Mouse (Mus musculus) left cerebral cortex, postnatal 14 days (tissue): Measurements from ENCODE around the gene Homez. TPM values are rescaled to one million over a fixed set of nuclear protein-coding genes. Genes with fewer than 3 reads are reported as not detected.

Experiments used
- DNase-seq, 2 experiments: peaks; one replicate each; pipeline ENCODE4 v3.0.0; 2021 to 2022; ENCODE audit warnings: low spot score in 2 of 2, mixed read lengths in 1 of 2
- intact Hi-C: fragments of 180-260 bp; cut with DNase I; formaldehyde crosslinking; loops from one replicate; pipeline ENCODE4 v1.15.1; 2025
- total RNA-seq, 2 experiments: library from RNA; stranded (reverse); gene quantifications; 2 replicates each; pipeline ENCODE4 v1.2.3; 2021

Homez gene
- total RNA-seq, 2 experiments from 2014 or later, result 11.5 to 16.7 TPM

DNA sequence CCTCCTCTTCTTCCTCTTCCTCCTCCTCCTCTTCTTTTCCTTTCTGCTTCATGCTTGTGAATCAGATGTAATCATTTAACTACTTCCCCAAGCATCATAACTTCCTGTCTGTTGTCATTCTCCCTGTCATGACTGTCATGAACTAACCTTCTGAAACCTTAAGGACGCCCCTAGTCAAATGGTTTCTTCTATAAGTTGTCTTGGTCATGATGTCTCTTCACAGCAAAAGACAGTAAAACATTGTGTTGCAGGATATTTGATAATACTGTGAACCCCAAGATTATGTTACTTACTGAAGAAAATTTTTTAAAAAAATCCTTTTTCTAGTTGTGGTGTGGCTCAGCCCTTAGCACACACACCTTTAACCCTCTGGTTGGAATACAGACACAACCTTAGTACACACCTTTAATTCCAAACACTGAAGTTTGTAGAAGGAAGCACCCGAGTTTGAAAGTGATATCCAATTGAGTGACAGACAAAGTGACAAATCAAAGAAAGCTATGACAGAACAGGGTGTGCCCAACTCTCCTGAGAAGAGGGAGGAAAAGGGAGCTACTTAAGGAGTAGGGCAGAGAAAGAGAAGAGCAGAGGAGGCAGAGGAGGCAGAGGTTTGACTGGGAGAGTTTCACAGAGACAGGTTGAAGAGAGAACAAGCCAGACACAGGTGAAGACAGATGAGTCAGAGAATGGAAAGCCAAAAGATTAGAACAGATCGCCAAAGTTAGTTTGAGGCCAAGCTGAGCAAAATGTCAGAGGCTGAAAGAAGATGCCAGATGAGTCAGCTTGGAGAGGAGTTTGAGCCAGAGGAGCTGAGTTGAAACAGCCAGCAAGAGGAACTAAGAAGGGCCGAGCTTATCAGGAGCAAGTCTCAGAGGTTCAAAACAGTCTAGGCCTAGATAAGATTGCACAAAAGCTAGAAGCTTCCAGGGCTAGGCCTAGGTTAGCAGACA, 61.8 kb downstream of the Homez start:
- DNase-seq, result no peak
- intact Hi-C loops, result no loop called here

DNA sequence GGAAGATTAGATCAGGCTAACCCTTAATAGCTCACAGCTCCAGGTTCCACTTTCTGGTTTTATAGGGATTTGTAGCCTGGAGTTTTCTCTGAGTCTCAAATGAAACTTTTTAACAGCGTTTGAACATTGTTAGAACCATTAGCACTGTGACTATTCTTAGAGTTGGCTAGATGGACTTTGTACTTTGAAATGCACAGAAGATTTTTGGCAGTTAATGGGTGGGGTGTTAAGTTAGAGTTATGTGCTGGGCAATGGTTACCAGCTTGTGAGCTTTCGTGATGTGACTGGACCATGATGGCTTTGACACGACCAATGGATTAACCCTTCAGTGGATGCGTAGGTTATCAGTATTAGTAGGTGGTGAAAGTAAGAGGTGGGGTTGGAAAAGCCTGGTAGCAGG, 64.6 kb downstream of the Homez start:
- DNase-seq, result no peak
- intact Hi-C loops, result no loop called here

Other genes starting within 250 kb of the Homez start
- under 1 TPM in 1 of 2 experiments, not detected in 1; 0.30 TPM for gene Psmb11, start 249.5 kb downstream of the Homez start, total RNA-seq
- gene Gm17606, start 230.0 kb downstream of the Homez start, total RNA-seq, result not detected
- gene Cdh24, start 229.6 kb downstream of the Homez start, total RNA-seq, result 10 to 100 TPM; 10.5 to 12.2 TPM
- 10 to 100 TPM; 23.4 to 23.8 TPM for gene 1700123O20Rik, start 184.7 kb downstream of the Homez start, total RNA-seq
- 100 to 1,000 TPM; 183 to 184 TPM for gene Acin1, start 184.0 kb downstream of the Homez start, total RNA-seq
- not detected for gene Gm29776, start 172.1 kb downstream of the Homez start, total RNA-seq
- gene Cebpe, start 158.8 kb downstream of the Homez start, total RNA-seq, result not detected
- gene Slc7a8, start 89.0 kb downstream of the Homez start, total RNA-seq, result 10 to 100 TPM; 68.7 to 70.6 TPM
- gene Rnf212b, start 56.8 kb downstream of the Homez start, total RNA-seq, result not detected
- gene Ppp1r3e, start 6.6 kb upstream of the Homez start, total RNA-seq, result 10 to 100 TPM; 18.2 to 19.1 TPM
- 100 to 1,000 TPM; 104 to 105 TPM for gene Bcl2l2, start 12.4 kb upstream of the Homez start, total RNA-seq
- gene Gm20521, start 12.5 kb upstream of the Homez start, total RNA-seq, result 1 to 10 TPM in 1 of 2 experiments, under 1 TPM in 1; 0.40 to 2.1 TPM
- 100 to 1,000 TPM; 233 to 257 TPM for gene Pabpn1, start 21.5 kb upstream of the Homez start, total RNA-seq
- 100 to 1,000 TPM; 630 to 690 TPM for gene Slc22a17, start 42.2 kb upstream of the Homez start, total RNA-seq
- 1 to 10 TPM; 5.8 to 8.1 TPM for gene Efs, start 55.2 kb upstream of the Homez start, total RNA-seq
- gene Il25, start 61.7 kb upstream of the Homez start, total RNA-seq, result not detected
- gene Cmtm5, start 65.3 kb upstream of the Homez start, total RNA-seq, result 10 to 100 TPM; 38.2 to 40.8 TPM
- 1 to 10 TPM; 2.7 to 3.7 TPM for gene Myh6, start 96.0 kb upstream of the Homez start, total RNA-seq
- gene Gm17428, start 106.0 kb upstream of the Homez start, total RNA-seq, result not detected
- 1 to 10 TPM; 5.6 to 7.8 TPM for gene Myh7, start 123.7 kb upstream of the Homez start, total RNA-seq
- gene Ngdn, start 144.5 kb upstream of the Homez start, total RNA-seq, result 10 to 100 TPM; 20.2 to 21.6 TPM
- gene Zfhx2, start 221.4 kb upstream of the Homez start, total RNA-seq, result 10 to 100 TPM; 37.2 to 37.9 TPM
- gene Thtpa, start 223.8 kb upstream of the Homez start, total RNA-seq, result 10 to 100 TPM; 26.7 to 28.1 TPM
- gene Ap1g2, start 235.6 kb upstream of the Homez start, total RNA-seq, result 10 to 100 TPM; 10.4 to 12.3 TPM
- 100 to 1,000 TPM; 366 to 372 TPM for gene Jph4, start 246.0 kb upstream of the Homez start, total RNA-seq